Mouse (Mus musculus) MN1 (cell line): ENCODE results near the gene Prkag2.
"Not testable (repeated sequence)": the region's sequence is repeated elsewhere in the genome, so short reads cannot be mapped to it uniquely, and the experiment has no call there.

Experiments
- DNase-seq: peaks from one replicate; pipeline ENCODE4 v3.0.0-alpha.2; 2016; ENCODE audit warnings: low spot score

The Prkag2 gene

GRCm38 (mm10) chr5:24825365-24826055, 274.9 kb downstream of the Prkag2 start:
- no peak for DNase-seq

GRCm38 (mm10) chr5:24823864-24824405, 276.5 kb downstream of the Prkag2 start:
- no peak for DNase-seq

GRCm38 (mm10) chr5:24822781-24823180, 277.7 kb downstream of the Prkag2 start:
- DNase-seq = no peak

GRCm38 (mm10) chr5:24822231-24822630, 278.2 kb downstream of the Prkag2 start:
- DNase-seq = not testable (repeated sequence)

GRCm38 (mm10) chr5:24821403-24821841, 279.0 kb downstream of the Prkag2 start:
- DNase-seq = no peak

- peak; percentile 45 for DNase-seq
Measured at GRCm38 (mm10) chr5:24820627-24821026, 279.8 kb downstream of the Prkag2 start.

GRCm38 (mm10) chr5:24817191-24817590, 283.3 kb downstream of the Prkag2 start:
- DNase-seq = no peak

- DNase-seq = no peak
Measured at GRCm38 (mm10) chr5:24813946-24814345, 286.5 kb downstream of the Prkag2 start.

GRCm38 (mm10) chr5:24813005-24813404, 287.4 kb downstream of the Prkag2 start:
- DNase-seq = no peak
